Mouse (Mus musculus): ENCODE measurements around the gene Lix1l. TPM values are rescaled to one million over a fixed set of nuclear protein-coding genes. Genes with fewer than 3 reads are reported as not detected.
"Not testable (repeated sequence)": the region's sequence is repeated elsewhere in the genome, so short reads cannot be mapped to it uniquely, and the experiment has no call there.

The Lix1l gene
- polyA plus RNA-seq, 1 experiment from 2014 or later = 6.4 TPM

DNA sequence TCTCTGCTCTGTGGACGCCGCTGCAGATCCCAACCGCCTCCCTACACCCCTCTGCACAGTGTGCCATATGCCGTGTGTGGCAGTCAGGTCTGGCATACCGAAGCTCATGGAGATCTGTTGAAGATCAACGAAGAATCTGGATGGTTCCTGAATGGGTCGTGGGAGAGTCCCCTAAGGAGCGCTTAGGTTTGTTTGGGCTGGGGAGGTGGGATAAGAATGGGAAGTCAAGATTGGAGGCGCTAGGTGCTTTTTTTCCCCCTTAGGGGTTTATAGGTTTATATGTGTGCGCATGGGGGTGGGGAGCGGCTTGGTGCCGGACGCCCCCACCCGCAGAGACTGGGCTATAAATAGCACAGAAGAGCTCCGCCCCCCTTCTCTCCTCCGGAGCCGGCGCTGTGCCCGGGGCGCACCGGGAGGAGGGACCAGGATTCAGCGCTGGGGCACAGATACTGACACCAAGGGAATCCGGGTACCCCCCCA is 4.7 kb upstream of the Lix1l start, which contains the start of gene Ankrd34a:
Gene Ankrd34a, plus strand, starts transcription at position 409 of the 480 bp plus-strand sequence.
- peak within 1 kb of the TSS; percentile 94 for H3K4me2 ChIP-seq
- H3K9ac ChIP-seq = peak within 1 kb of the TSS; percentile 39; the same call in 1 of the 2 replicates
- peaks cover 10% of the 10 kb centered on the region; the same call in 1 of the 2 replicates for H3K27me3 ChIP-seq (replicated peaks)
- H3K4me3 ChIP-seq (replicated peaks) = peak within 1 kb of the TSS; percentile 46
- H3K27ac ChIP-seq = peak within 1 kb of the TSS; percentile 79
- H3K9me3 ChIP-seq = no peaks in the 10 kb centered on the region
- peaks cover 33% of the 10 kb centered on the region for H3K4me1 ChIP-seq
- no peak for ATAC-seq (ENCODE audit: insufficient read depth, low FRiP score, low read depth)
- WGBS = under 1% methylated on average over 22 of the region's 23 CpGs
- no peaks in the 10 kb centered on the region for H3K36me3 ChIP-seq

- H3K36me3 ChIP-seq = no peaks in the 10 kb centered on the region
- no peak for ATAC-seq (ENCODE audit: insufficient read depth, low FRiP score, low read depth)
- peaks cover 33% of the 10 kb centered on the region for H3K4me1 ChIP-seq
- under 1% methylated on average over 10 of the region's 12 CpGs for WGBS
- peak overlapping the region; percentile 94 for H3K4me2 ChIP-seq
- no peaks in the 10 kb centered on the region for H3K9me3 ChIP-seq
- peaks cover 10% of the 10 kb centered on the region; the same call in 1 of the 2 replicates for H3K27me3 ChIP-seq (replicated peaks)
- H3K9ac ChIP-seq = peak overlapping the region; percentile 39; the same call in 1 of the 2 replicates
- peak overlapping the region; percentile 46 for H3K4me3 ChIP-seq (replicated peaks)
- no peak overlapping the region for H3K27ac ChIP-seq
These were observed 4.1 kb upstream of the Lix1l start for GRCm38 (mm10) chr3:96596855-96597254.

DNA sequence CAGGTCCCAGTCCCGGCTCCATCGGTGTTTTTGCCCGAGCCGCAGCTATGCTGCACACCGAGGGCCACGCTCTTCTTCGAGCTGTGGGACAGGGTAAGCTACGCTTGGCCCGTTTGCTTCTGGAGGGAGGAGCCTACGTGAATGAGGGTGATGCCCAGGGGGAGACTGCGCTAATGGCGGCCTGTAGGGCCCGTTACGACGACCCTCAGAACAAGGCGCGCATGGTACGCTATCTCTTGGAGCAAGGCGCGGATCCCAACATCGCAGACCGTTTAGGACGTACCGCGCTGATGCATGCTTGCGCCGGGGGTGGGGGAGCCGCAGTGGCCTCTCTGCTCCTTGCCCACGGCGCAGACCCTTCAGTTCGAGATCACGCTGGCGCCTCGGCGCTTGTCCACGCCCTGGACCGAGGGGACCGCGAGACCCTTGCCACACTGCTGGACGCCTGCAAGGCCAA is 3.5 kb upstream of the Lix1l start:
- peaks cover 33% of the 10 kb centered on the region for H3K4me1 ChIP-seq
- H3K9me3 ChIP-seq = no peaks in the 10 kb centered on the region
- H3K27me3 ChIP-seq (replicated peaks) = peaks cover 10% of the 10 kb centered on the region; the same call in 1 of the 2 replicates
- H3K9ac ChIP-seq = peak overlapping the region; percentile 39; the same call in 1 of the 2 replicates
- H3K27ac ChIP-seq = peak overlapping the region; percentile 79
- no peak for ATAC-seq (ENCODE audit: insufficient read depth, low FRiP score, low read depth)
- H3K36me3 ChIP-seq = no peaks in the 10 kb centered on the region
- under 1% methylated on average over 40 of the region's 40 CpGs for WGBS
- H3K4me2 ChIP-seq = peak overlapping the region; percentile 94
- peak overlapping the region; percentile 46 for H3K4me3 ChIP-seq (replicated peaks)

- H3K36me3 ChIP-seq = no peaks in the 10 kb centered on the region
- ATAC-seq (ENCODE audit: insufficient read depth, low FRiP score, low read depth) = no peak
- peaks cover 33% of the 10 kb centered on the region for H3K4me1 ChIP-seq
- H3K4me2 ChIP-seq = peak overlapping the region; percentile 94
- peaks cover 10% of the 10 kb centered on the region; the same call in 1 of the 2 replicates for H3K27me3 ChIP-seq (replicated peaks)
- peak overlapping the region; percentile 79 for H3K27ac ChIP-seq
- H3K9ac ChIP-seq = peak overlapping the region; percentile 39; the same call in 1 of the 2 replicates
- 3% methylated on average over 53 of the region's 54 CpGs for WGBS
- no peaks in the 10 kb centered on the region for H3K9me3 ChIP-seq
- H3K4me3 ChIP-seq (replicated peaks) = peak overlapping the region; percentile 46
These were observed 2.5 kb upstream of the Lix1l start for GRCm38 (mm10) chr3:96598156-96599068.

- H3K36me3 ChIP-seq = no peaks in the 10 kb centered on the region
- peaks cover 10% of the 10 kb centered on the region; the same call in 1 of the 2 replicates for H3K27me3 ChIP-seq (replicated peaks)
- H3K27ac ChIP-seq = no peak overlapping the region
- no peak overlapping the region for H3K9ac ChIP-seq
- H3K9me3 ChIP-seq = no peaks in the 10 kb centered on the region
- H3K4me1 ChIP-seq = peaks cover 33% of the 10 kb centered on the region
- peak overlapping the region; percentile 94 for H3K4me2 ChIP-seq
- no peak overlapping the region; the same call in 1 of the 2 replicates for H3K4me3 ChIP-seq (replicated peaks)
- ATAC-seq (ENCODE audit: insufficient read depth, low FRiP score, low read depth) = no peak
- 56% methylated on average over 8 of the region's 8 CpGs for WGBS
These were observed 1.9 kb upstream of the Lix1l start for GRCm38 (mm10) chr3:96599069-96599393.

DNA sequence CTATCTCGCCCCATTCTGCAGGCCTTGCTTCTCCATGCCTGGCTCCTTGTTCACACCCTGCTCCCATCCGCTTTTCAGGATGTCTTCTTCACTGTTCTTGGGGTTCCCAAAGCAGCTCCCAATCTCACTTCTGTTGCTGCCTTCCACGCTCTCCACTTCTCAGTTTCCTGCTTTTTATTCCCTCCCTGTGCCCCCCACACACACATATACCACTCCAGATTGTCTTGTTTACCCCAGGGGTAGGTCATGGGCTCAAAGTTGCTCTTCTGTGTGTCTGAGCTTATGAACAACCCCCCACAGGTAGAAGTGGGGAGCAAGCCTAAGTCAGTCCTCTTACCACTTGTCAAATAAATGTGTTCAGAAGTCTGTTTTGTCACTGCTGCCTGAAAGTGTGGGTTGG is 1.5 kb upstream of the Lix1l start:
- H3K4me1 ChIP-seq = peaks cover 33% of the 10 kb centered on the region
- H3K27ac ChIP-seq = no peak overlapping the region
- no peak overlapping the region for H3K4me3 ChIP-seq (replicated peaks)
- no peaks in the 10 kb centered on the region for H3K9me3 ChIP-seq
- no peak for ATAC-seq (ENCODE audit: insufficient read depth, low FRiP score, low read depth)
- WGBS = 77% methylated on average over 3 of the region's 3 CpGs
- H3K36me3 ChIP-seq = no peaks in the 10 kb centered on the region
- no peak overlapping the region; the same call in 1 of the 2 replicates for H3K4me2 ChIP-seq
- no peak overlapping the region for H3K9ac ChIP-seq
- peaks cover 10% of the 10 kb centered on the region; the same call in 1 of the 2 replicates for H3K27me3 ChIP-seq (replicated peaks)

GRCm38 (mm10) chr3:96601251-96601787 is 370 bp downstream of the Lix1l start:
- peak overlapping the region; percentile 96 for H3K27ac ChIP-seq
- peak overlapping the region; percentile 67 for H3K4me3 ChIP-seq (replicated peaks)
- under 1% methylated on average over 26 of the region's 40 CpGs for WGBS
- no peaks in the 10 kb centered on the region for H3K9me3 ChIP-seq
- peak; percentile 51; the same call in 1 of the 2 replicates for ATAC-seq (ENCODE audit: insufficient read depth, low FRiP score, low read depth)
- H3K27me3 ChIP-seq (replicated peaks) = 0 out of 2 replicates have a peak, but pooled peaks cover 10% of the 10 kb centered on the region
- H3K4me2 ChIP-seq = peak overlapping the region; percentile 73
- no peaks in the 10 kb centered on the region for H3K36me3 ChIP-seq
- peak overlapping the region; percentile 59 for H3K9ac ChIP-seq
- peaks cover 24% of the 10 kb centered on the region for H3K4me1 ChIP-seq

- H3K4me3 ChIP-seq (replicated peaks) = peak overlapping the region; percentile 67
- no peaks in the 10 kb centered on the region for H3K36me3 ChIP-seq
- H3K9ac ChIP-seq = peak overlapping the region; percentile 2; the same call in 1 of the 2 replicates
- no peaks in the 10 kb centered on the region for H3K9me3 ChIP-seq
- H3K27ac ChIP-seq = peak overlapping the region; percentile 96
- H3K27me3 ChIP-seq (replicated peaks) = 0 out of 2 replicates have a peak, but pooled peaks cover 10% of the 10 kb centered on the region
- H3K4me2 ChIP-seq = peak overlapping the region; percentile 73
- ATAC-seq (ENCODE audit: insufficient read depth, low FRiP score, low read depth) = no peak
- 24% methylated on average over 10 of the region's 10 CpGs for WGBS
- peaks cover 16% of the 10 kb centered on the region for H3K4me1 ChIP-seq
These were observed 1.2 kb downstream of the Lix1l start for GRCm38 (mm10) chr3:96601941-96602703.

GRCm38 (mm10) chr3:96602704-96603084 is 1.7 kb downstream of the Lix1l start:
- H3K27me3 ChIP-seq (replicated peaks) = 0 out of 2 replicates have a peak, but pooled peaks cover 6% of the 10 kb centered on the region
- peaks cover 11% of the 10 kb centered on the region for H3K4me1 ChIP-seq
- peak overlapping the region; percentile 73 for H3K4me2 ChIP-seq
- 0 out of 2 replicates have a peak overlapping the region, but pooled peaks have one; percentile 2 for H3K9ac ChIP-seq
- no peaks in the 10 kb centered on the region for H3K9me3 ChIP-seq
- H3K36me3 ChIP-seq = no peaks in the 10 kb centered on the region
- peak overlapping the region; percentile 96 for H3K27ac ChIP-seq
- no peak for ATAC-seq (ENCODE audit: insufficient read depth, low FRiP score, low read depth)
- H3K4me3 ChIP-seq (replicated peaks) = peak overlapping the region; percentile 67
- 28% methylated on average over 5 of the region's 5 CpGs for WGBS

GRCm38 (mm10) chr3:96603311-96603710 is 2.4 kb downstream of the Lix1l start:
- peak overlapping the region; percentile 67 for H3K4me3 ChIP-seq (replicated peaks)
- no peaks in the 10 kb centered on the region for H3K36me3 ChIP-seq
- peak overlapping the region; percentile 73 for H3K4me2 ChIP-seq
- WGBS = 59% methylated on average over 5 of the region's 5 CpGs
- ATAC-seq (ENCODE audit: insufficient read depth, low FRiP score, low read depth) = no peak
- peak overlapping the region; percentile 96 for H3K27ac ChIP-seq
- H3K27me3 ChIP-seq (replicated peaks) = 0 out of 2 replicates have a peak, but pooled peaks cover 6% of the 10 kb centered on the region
- no peaks in the 10 kb centered on the region for H3K9me3 ChIP-seq
- no peak overlapping the region for H3K9ac ChIP-seq
- H3K4me1 ChIP-seq = 0 out of 2 replicates have a peak, but pooled peaks cover 6% of the 10 kb centered on the region

- not testable (repeated sequence) for H3K4me2 ChIP-seq, H3K9ac ChIP-seq
These were observed 5.1 kb downstream of the Lix1l start for GRCm38 (mm10) chr3:96606007-96606406.

More at GRCm38 (mm10) chr3:96606007-96606406, 5.1 kb downstream of the Lix1l start:
- H3K9me3 ChIP-seq; H3K27me3 ChIP-seq (replicated peaks); H3K4me3 ChIP-seq (replicated peaks); H3K27ac ChIP-seq; ATAC-seq (ENCODE audit: insufficient read depth, low FRiP score, low read depth); H3K36me3 ChIP-seq; H3K4me1 ChIP-seq: not testable (repeated sequence)
- 83% methylated on average over 4 of the region's 4 CpGs for WGBS

Data from stomach, embryonic 15.5 days (tissue).